Mouse (Mus musculus): ENCODE data around the gene Iqsec3. TPM values are rescaled to one million over a fixed set of nuclear protein-coding genes. Genes with fewer than 3 reads are reported as not detected.

Iqsec3 gene
- polyA plus RNA-seq (2014; fragmentation: Illumina TruSeq; extraction: RNeasy Lipid Tissue Mini Kit (QIAGEN cat#74804); ENCODE audit: insufficient read depth, low read depth, low replicate concordance): not detected

DNA sequence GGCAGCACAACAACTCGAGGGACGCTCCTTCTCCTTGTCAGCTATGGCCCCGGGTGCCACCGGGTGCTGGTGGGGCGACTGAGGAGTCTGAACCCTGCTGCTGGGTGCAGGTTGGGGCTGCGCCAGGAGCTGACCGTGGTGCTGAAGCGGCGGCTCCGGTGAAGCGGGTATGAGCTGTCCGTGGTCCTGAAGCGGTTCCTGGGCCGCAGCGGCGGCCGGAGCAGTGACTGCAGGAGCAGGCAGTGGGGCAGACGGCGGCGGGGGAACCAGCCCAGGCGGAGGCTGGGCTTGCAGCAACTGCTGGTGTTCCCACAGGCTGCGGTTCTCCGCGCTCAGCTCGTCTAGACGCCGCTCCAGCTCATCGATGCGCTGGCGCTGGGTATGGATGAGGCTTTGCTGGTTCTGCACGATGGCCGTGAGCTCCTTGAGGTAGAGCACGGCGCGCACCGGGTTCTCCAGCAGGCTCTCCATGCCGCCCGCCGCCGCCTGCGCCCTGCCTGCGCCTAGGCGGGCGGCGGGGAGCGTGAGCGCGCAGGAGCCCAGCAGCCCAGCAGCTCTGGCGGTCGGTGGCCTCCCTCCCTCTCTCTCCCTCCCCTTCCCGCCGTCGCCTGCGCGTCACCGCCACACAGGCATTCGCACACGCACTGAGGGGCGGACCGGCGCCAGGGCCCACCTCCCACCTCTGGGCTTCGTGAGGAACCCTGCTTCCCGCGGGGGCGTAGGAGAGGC lies at the start of gene Iqsec3:
Gene Iqsec3, minus strand, starts transcription at position 586 of the 729 bp plus-strand sequence.

GRCm38 (mm10) chr6:121343026-121343770 lies 130.3 kb downstream of the Iqsec3 start, which contains the start of gene Slc6a12:
Gene Slc6a12, plus strand, starts transcription at chr6:121343076.

Other genes with a start within 250 kb of the Iqsec3 start
- gene Usp18, start 227.8 kb downstream of the Iqsec3 start, polyA plus RNA-seq (2014; fragmentation: Illumina TruSeq; extraction: RNeasy Lipid Tissue Mini Kit (QIAGEN cat#74804); ENCODE audit: insufficient read depth, low read depth, low replicate concordance): 21.1 TPM
- 0.33 TPM for gene Slc6a13, start 173.5 kb downstream of the Iqsec3 start, polyA plus RNA-seq (2014; fragmentation: Illumina TruSeq; extraction: RNeasy Lipid Tissue Mini Kit (QIAGEN cat#74804); ENCODE audit: insufficient read depth, low read depth, low replicate concordance)
- gene Slc6a12, start 130.6 kb downstream of the Iqsec3 start, polyA plus RNA-seq (2014; fragmentation: Illumina TruSeq; extraction: RNeasy Lipid Tissue Mini Kit (QIAGEN cat#74804); ENCODE audit: insufficient read depth, low read depth, low replicate concordance): 0.13 TPM
- gene A2m, start 161.7 kb upstream of the Iqsec3 start, polyA plus RNA-seq (2014; fragmentation: Illumina TruSeq; extraction: RNeasy Lipid Tissue Mini Kit (QIAGEN cat#74804); ENCODE audit: insufficient read depth, low read depth, low replicate concordance): 0.04 TPM

All from lung, adult 10 weeks (tissue).